Mouse (Mus musculus) hindbrain, embryonic 12.5 days (tissue): ENCODE results near the gene Neu2. TPM values are rescaled to one million over a fixed set of nuclear protein-coding genes. Genes with fewer than 3 reads are reported as not detected.

Experiments used
- ATAC-seq: fragments of 200-750 bp; cut with Nextera tagmentation; 2 replicates; pipeline ENCODE4 v1.8.0; 2017; ENCODE audit warnings: moderate TSS enrichment; ENCODE audit not compliant: low FRiP score
- H3K27ac ChIP-seq: fragments of 300-500 bp; sonication (generic); 2 replicates; pipeline ENCODE4 v1.5.1; 2016; ENCODE audit warnings: mild to moderate bottlenecking
- H3K27me3 ChIP-seq: fragments of 300-500 bp; sonication (generic); 2 replicates; pipeline ENCODE4 v1.6.1; 2016; ENCODE audit warnings: mild to moderate bottlenecking
- H3K36me3 ChIP-seq: fragments of 300-500 bp; sonication (generic); 2 replicates; pipeline ENCODE4 v1.6.1; 2016; ENCODE audit warnings: mild to moderate bottlenecking
- H3K4me1 ChIP-seq: fragments of 300-500 bp; sonication (generic); 2 replicates; pipeline ENCODE4 v1.6.1; 2016
- H3K4me2 ChIP-seq: fragments of 300-500 bp; sonication (generic); replicated peaks from 2 replicates; pipeline ENCODE4 v1.6.1; 2016; ENCODE audit warnings: mild to moderate bottlenecking
- H3K4me3 ChIP-seq: fragments of 300-500 bp; sonication (generic); 2 replicates; pipeline ENCODE4 v1.5.1; 2016; ENCODE audit warnings: mild to moderate bottlenecking
- H3K9ac ChIP-seq: fragments of 300-500 bp; sonication (generic); 2 replicates; pipeline ENCODE4 v1.6.1; 2016; ENCODE audit warnings: mild to moderate bottlenecking, moderate library complexity
- H3K9me3 ChIP-seq: fragments of 300-500 bp; sonication (generic); replicated peaks from 2 replicates; pipeline ENCODE4 v1.6.1; 2016; ENCODE audit warnings: mild to moderate bottlenecking
- WGBS: fragments of 180-500 bp; shearing (Covaris S2); methylation state at CpG from one replicate; pipeline ENCODE4 v1.1.7; 2016; 5-methylcytosine and 5-hydroxymethylcytosine counted together
- polyA plus RNA-seq: library from polyadenylated mRNA; unstranded; fragments of >200 nt; fragmentation: Nextera tagmentation; extraction: Ambion mirVana; gene quantifications from 2 replicates; pipeline ENCODE4 v1.2.1, GENCODE M21; 2016

Neu2 gene
- polyA plus RNA-seq, 1 experiment from 2014 or later: not detected

- Histone ChIP-seq H3K4me3 (peak overlapping the region; percentile 71), H3K9ac (peak overlapping the region; percentile 73; the same call in 1 of the 2 replicates), H3K9me3 (no peaks in the 10 kb centered on the region), H3K36me3 (no peaks in the 10 kb centered on the region), H3K4me1 (peaks cover 12% of the 10 kb centered on the region), H3K27me3 (peaks cover 43% of the 10 kb centered on the region), H3K27ac (no peak overlapping the region), H3K4me2 (peak overlapping the region; percentile 88)
- 21% methylated on average over 26 of the region's 26 CpGs for WGBS
- no peak for ATAC-seq
These were observed 813 bp upstream of the Neu2 start for GRCm38 (mm10) chr1:87508591-87509560.

- H3K27ac ChIP-seq: no peak overlapping the region
- peak; percentile 90 for ATAC-seq
- peaks cover 43% of the 10 kb centered on the region for H3K27me3 ChIP-seq
- H3K9ac ChIP-seq: peak overlapping the region; percentile 73
- WGBS: 2% methylated on average over 33 of the region's 61 CpGs
- peaks cover 12% of the 10 kb centered on the region for H3K4me1 ChIP-seq
- no peaks in the 10 kb centered on the region for H3K9me3 ChIP-seq
- peak overlapping the region; percentile 88 for H3K4me2 ChIP-seq
- H3K4me3 ChIP-seq: peak overlapping the region; percentile 71
- no peaks in the 10 kb centered on the region for H3K36me3 ChIP-seq
These were observed 540 bp downstream of the Neu2 start for GRCm38 (mm10) chr1:87510166-87510691.

- Histone ChIP-seq H3K27me3 (peaks cover 43% of the 10 kb centered on the region), H3K4me3 (peak overlapping the region; percentile 71; the same call in 1 of the 2 replicates), H3K27ac (no peak overlapping the region), H3K4me2 (peak overlapping the region; percentile 88), H3K36me3 (no peaks in the 10 kb centered on the region), H3K4me1 (peaks cover 12% of the 10 kb centered on the region), H3K9me3 (no peaks in the 10 kb centered on the region), H3K9ac (no peak overlapping the region)
- no peak for ATAC-seq
- WGBS: 33% methylated on average over 5 of the region's 5 CpGs
These were observed 1.2 kb downstream of the Neu2 start for GRCm38 (mm10) chr1:87510845-87511244.

DNA sequence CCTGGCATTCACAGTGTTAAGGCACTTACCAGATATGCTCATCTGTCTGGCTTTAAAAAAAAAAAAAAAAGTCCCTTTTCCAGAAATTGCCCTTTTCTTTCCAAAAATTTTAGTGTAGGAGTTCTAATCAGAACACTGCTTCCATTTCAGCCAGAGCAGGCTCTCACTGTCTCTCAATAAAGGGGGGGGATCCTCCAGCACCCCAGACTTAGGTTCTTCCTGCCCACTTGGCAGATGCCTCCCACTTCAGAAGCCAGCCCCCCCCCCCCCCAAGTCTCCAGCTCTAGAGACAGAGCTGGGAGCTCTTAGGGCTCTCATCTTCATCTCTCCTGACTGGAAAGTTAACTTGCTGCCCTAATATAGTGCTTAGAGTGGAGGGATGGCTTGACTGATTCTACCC, 10.8 kb downstream of the Neu2 start:
- Histone ChIP-seq H3K36me3 (no peaks in the 10 kb centered on the region), H3K27me3 (peaks cover 5% of the 10 kb centered on the region; the same call in 1 of the 2 replicates), H3K9me3 (no peaks in the 10 kb centered on the region), H3K4me2 (0 out of 2 replicates have a peak overlapping the region, but pooled peaks have one; percentile 11), H3K27ac (no peak overlapping the region), H3K4me1 (no peaks in the 10 kb centered on the region), H3K9ac (0 out of 2 replicates have a peak overlapping the region, but pooled peaks have one; percentile 8), H3K4me3 (no peak overlapping the region)
- ATAC-seq: no peak

DNA sequence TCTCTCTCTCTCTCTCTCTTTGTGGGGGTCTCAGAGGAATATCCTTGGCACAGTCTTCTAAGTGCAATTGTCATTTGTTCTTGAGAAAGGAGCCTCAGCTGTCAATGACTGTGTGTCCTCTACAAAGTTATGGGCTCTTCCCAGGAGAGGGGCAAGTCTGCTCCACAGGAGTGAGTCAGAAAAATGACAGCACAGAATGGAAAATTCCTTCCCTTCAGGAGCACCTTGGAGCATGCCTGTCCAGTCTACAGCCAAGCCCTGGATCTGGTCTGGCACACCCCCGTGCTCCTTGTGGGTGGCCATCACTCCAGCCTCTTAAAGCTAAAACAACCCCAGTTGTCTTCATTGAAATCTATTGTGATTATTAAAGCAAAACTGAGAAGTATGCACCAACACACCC, 11.8 kb downstream of the Neu2 start:
- H3K9me3 ChIP-seq: no peaks in the 10 kb centered on the region
- H3K27ac ChIP-seq: no peak overlapping the region
- no peak for ATAC-seq
- H3K4me3 ChIP-seq: no peak overlapping the region
- WGBS: 76% methylated on average over 1 of the region's 1 CpGs
- peaks cover 5% of the 10 kb centered on the region; the same call in 1 of the 2 replicates for H3K27me3 ChIP-seq
- no peaks in the 10 kb centered on the region for H3K4me1 ChIP-seq
- no peak overlapping the region for H3K9ac ChIP-seq
- H3K36me3 ChIP-seq: no peaks in the 10 kb centered on the region
- no peak overlapping the region for H3K4me2 ChIP-seq

DNA sequence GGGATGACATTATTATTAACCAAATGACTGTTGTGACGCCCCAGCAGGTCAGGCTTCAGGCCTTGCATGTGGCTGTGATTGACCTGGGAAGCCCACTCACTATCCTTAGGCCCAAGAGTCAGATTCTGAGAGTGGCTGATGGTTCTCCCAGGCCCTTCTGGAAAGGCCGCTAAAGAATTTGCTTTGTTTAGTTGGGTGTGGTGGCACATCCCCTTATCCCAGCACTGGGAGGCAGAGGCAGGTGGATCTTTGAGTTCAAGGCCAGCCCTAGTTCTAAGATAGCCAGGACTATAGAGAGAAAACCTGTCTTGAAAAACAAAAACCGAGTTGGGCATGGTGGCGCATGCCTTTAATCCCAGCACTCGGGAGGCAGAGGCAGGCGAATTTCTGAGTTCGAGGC, 15.4 kb downstream of the Neu2 start:
- no peak for ATAC-seq
- Histone ChIP-seq H3K9ac (no peak overlapping the region), H3K27ac (no peak overlapping the region), H3K27me3 (peaks cover 5% of the 10 kb centered on the region; the same call in 1 of the 2 replicates), H3K9me3 (no peaks in the 10 kb centered on the region), H3K4me2 (no peak overlapping the region), H3K36me3 (no peaks in the 10 kb centered on the region), H3K4me1 (no peaks in the 10 kb centered on the region), H3K4me3 (no peak overlapping the region)
- WGBS: 90% methylated on average over 7 of the region's 7 CpGs

DNA sequence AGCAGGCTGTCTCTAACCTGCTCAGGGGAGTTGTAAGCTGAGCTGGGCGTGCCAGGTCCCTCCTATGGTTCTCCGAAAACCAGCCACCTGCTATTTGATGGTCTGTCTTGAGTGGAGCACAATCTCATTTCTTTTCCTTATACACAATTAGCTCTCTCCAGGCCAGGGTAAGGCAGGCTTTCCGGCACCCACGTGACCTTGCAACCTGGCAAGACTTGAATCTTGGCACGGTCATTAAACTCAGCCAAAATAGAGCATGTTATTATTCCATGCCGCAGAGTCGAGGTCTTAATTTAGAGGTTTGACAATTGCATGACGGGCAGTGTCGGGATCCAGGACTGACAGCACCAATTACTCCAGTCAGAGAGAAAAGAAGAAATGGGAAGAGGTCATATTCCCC, 17.5 kb downstream of the Neu2 start:
- no peaks in the 10 kb centered on the region for H3K27me3 ChIP-seq
- ATAC-seq: no peak
- no peaks in the 10 kb centered on the region for H3K9me3 ChIP-seq
- H3K9ac ChIP-seq: no peak overlapping the region
- no peak overlapping the region for H3K27ac ChIP-seq
- no peaks in the 10 kb centered on the region for H3K4me1 ChIP-seq
- H3K4me2 ChIP-seq: no peak overlapping the region
- WGBS: 77% methylated on average over 9 of the region's 9 CpGs
- no peaks in the 10 kb centered on the region for H3K36me3 ChIP-seq
- H3K4me3 ChIP-seq: no peak overlapping the region

DNA sequence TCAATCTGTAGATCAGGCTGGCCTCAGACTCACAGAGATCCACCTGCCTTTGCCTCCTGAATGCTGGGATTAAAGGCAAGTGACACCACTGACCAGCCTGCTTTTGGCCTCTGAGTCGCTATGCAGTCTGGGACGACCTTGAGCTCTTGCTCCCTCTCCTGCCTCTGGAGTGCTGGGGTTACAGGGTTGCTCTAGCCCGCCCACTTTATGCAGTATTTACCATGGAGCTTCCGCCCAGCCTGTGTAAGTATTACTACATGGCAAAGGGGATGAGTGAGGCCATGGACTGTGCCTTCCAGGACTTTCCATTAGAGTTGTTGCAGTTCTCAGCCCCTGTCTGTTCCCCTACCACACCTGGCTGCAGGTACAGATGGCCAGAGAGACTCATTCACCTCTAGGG, 22.7 kb downstream of the Neu2 start:
- no peak overlapping the region for H3K27ac ChIP-seq
- no peak for ATAC-seq
- H3K4me2 ChIP-seq: no peak overlapping the region
- 73% methylated on average over 4 of the region's 4 CpGs for WGBS
- H3K4me1 ChIP-seq: no peaks in the 10 kb centered on the region
- H3K9me3 ChIP-seq: no peaks in the 10 kb centered on the region
- no peak overlapping the region for H3K4me3 ChIP-seq
- no peaks in the 10 kb centered on the region for H3K27me3 ChIP-seq
- no peak overlapping the region for H3K9ac ChIP-seq
- H3K36me3 ChIP-seq: no peaks in the 10 kb centered on the region

GRCm38 (mm10) chr1:87534118-87534517, 24.4 kb downstream of the Neu2 start:
- Histone ChIP-seq H3K4me3 (no peak overlapping the region), H3K9ac (no peak overlapping the region), H3K4me2 (no peak overlapping the region), H3K27me3 (no peaks in the 10 kb centered on the region), H3K36me3 (no peaks in the 10 kb centered on the region), H3K4me1 (no peaks in the 10 kb centered on the region), H3K27ac (no peak overlapping the region), H3K9me3 (no peaks in the 10 kb centered on the region)
- WGBS: 87% methylated on average over 3 of the region's 3 CpGs
- no peak for ATAC-seq

DNA sequence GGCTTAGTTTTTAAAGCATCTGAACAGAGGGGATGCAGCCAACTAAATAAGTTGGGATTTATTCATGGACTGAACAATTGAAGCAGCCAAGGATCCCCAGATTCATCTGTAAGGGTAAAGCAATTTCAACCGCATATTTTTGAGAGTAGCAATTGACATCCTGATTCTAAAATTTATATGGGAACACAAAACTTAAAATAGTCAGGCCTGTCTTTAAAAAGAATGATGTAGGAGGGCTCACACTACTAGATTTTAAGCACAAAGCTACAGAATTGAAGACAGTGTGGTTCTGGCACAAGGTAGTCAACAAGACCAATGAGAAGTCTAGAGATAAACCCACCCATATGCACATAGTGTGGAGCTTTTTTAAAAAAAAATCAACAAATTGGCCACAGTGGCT, 27.3 kb downstream of the Neu2 start:
- no peak for ATAC-seq
- H3K27ac ChIP-seq: no peak overlapping the region
- WGBS: 93% methylated on average over 1 of the region's 1 CpGs

DNA sequence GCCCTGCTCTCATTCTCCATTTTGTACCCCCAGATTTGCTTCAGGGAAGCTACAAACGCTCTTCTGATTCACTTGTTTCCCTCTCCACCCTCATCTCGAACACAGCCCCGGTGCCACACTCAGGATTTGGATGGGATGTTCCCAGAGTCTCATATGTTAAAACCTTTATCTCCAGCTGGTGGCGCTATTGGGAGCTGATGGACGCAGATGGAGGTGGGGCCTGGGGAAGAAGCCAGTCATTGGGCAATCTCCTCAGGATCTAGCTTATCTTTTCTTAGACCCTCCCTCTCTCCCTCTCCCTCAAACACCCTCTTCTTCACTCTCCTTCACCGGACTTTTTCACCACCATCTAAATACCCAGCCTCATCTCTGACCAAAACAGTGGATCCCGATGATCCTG, 31.9 kb downstream of the Neu2 start:
- Histone ChIP-seq H3K27me3 (no peaks in the 10 kb centered on the region), H3K4me3 (no peak overlapping the region), H3K4me2 (no peak overlapping the region), H3K9me3 (no peaks in the 10 kb centered on the region), H3K4me1 (peaks cover 9% of the 10 kb centered on the region; the same call in 1 of the 2 replicates), H3K27ac (no peak overlapping the region), H3K36me3 (no peaks in the 10 kb centered on the region), H3K9ac (no peak overlapping the region)
- no peak for ATAC-seq
- WGBS: 28% methylated on average over 7 of the region's 7 CpGs

More for the DNA sequence above, 27.3 kb downstream of the Neu2 start:
- Histone ChIP-seq H3K27me3 (no peaks in the 10 kb centered on the region), H3K4me1 (no peaks in the 10 kb centered on the region), H3K9ac (no peak overlapping the region), H3K4me3 (no peak overlapping the region), H3K4me2 (no peak overlapping the region), H3K9me3 (no peaks in the 10 kb centered on the region), H3K36me3 (no peaks in the 10 kb centered on the region)

GRCm38 (mm10) chr1:87551008-87551407, 41.3 kb downstream of the Neu2 start:
- H3K4me1 ChIP-seq: peaks cover 5% of the 10 kb centered on the region; the same call in 1 of the 2 replicates
- no peak for ATAC-seq
- H3K4me3 ChIP-seq: no peak overlapping the region
- 87% methylated on average over 3 of the region's 3 CpGs for WGBS
- H3K4me2 ChIP-seq: no peak overlapping the region
- H3K27me3 ChIP-seq: no peaks in the 10 kb centered on the region
- no peaks in the 10 kb centered on the region for H3K36me3 ChIP-seq
- no peak overlapping the region for H3K9ac ChIP-seq
- H3K27ac ChIP-seq: no peak overlapping the region
- H3K9me3 ChIP-seq: no peaks in the 10 kb centered on the region
